Mouse (Mus musculus) liver, embryonic 15.5 days (tissue): ENCODE data around the gene Dhrs13. TPM values are rescaled to one million over a fixed set of nuclear protein-coding genes. Genes with fewer than 3 reads are reported as not detected.

Experiments used
- ATAC-seq: fragments of 200-750 bp; cut with Nextera tagmentation; 2 replicates; pipeline ENCODE4 v1.8.0; 2017; ENCODE audit warnings: moderate number of reproducible peaks, mild to moderate bottlenecking, moderate library complexity; ENCODE audit not compliant: insufficient read depth
- H3K27ac ChIP-seq: fragments of 300-500 bp; sonication (generic); replicated peaks from 2 replicates; pipeline ENCODE4 v1.5.1; 2015; ENCODE audit warnings: mild to moderate bottlenecking, inconsistent platforms
- H3K27me3 ChIP-seq: fragments of 300-500 bp; sonication (generic); 2 replicates; pipeline ENCODE4 v1.6.1; 2015; ENCODE audit warnings: mild to moderate bottlenecking, inconsistent platforms
- H3K36me3 ChIP-seq: fragments of 300-500 bp; sonication (generic); replicated peaks from 2 replicates; pipeline ENCODE4 v1.6.1; 2015; ENCODE audit warnings: moderate library complexity, mild to moderate bottlenecking, inconsistent platforms
- H3K4me1 ChIP-seq: fragments of 300-500 bp; sonication (generic); replicated peaks from 2 replicates; pipeline ENCODE4 v1.6.1; 2015; ENCODE audit warnings: inconsistent platforms
- H3K4me2 ChIP-seq: fragments of 300-500 bp; sonication (generic); 2 replicates; pipeline ENCODE4 v1.6.1; 2015; ENCODE audit warnings: moderate library complexity, mild to moderate bottlenecking, inconsistent platforms
- H3K4me3 ChIP-seq: fragments of 300-500 bp; sonication (generic); replicated peaks from 2 replicates; pipeline ENCODE4 v1.5.1; 2015; ENCODE audit warnings: mild to moderate bottlenecking, inconsistent platforms
- H3K9ac ChIP-seq: fragments of 300-500 bp; sonication (generic); 2 replicates; pipeline ENCODE4 v1.6.1; 2015; ENCODE audit warnings: moderate library complexity, mild to moderate bottlenecking, inconsistent platforms
- H3K9me3 ChIP-seq: fragments of 300-500 bp; sonication (generic); replicated peaks from 2 replicates; pipeline ENCODE4 v1.6.1; 2016; ENCODE audit warnings: inconsistent platforms
- WGBS: fragments of 180-500 bp; shearing (Covaris S2); methylation state at CpG from one replicate; pipeline ENCODE4 v1.1.7; 2015; ENCODE audit warnings: mixed read lengths; ENCODE audit not compliant: insufficient replicate concordance; 5-methylcytosine and 5-hydroxymethylcytosine counted together
- polyA plus RNA-seq: library from polyadenylated mRNA; unstranded; fragments of >200 nt; fragmentation: Nextera tagmentation; extraction: Ambion mirVana; gene quantifications from 2 replicates; pipeline ENCODE4 v1.2.1, GENCODE M21; 2015

The Dhrs13 gene
- 14.9 and 16.3 TPM in 2 replicates for polyA plus RNA-seq

GRCm38 (mm10) chr11:78031947-78032808 is at the start of gene Dhrs13:
Gene Dhrs13 (plus strand): TSS chr11:78032280.
- ATAC-seq: peak; percentile 95
- WGBS: under 1% methylated on average over 96 of the region's 96 CpGs
- Histone ChIP-seq H3K9ac (peak within 1 kb of the TSS; percentile 90), H3K4me3 (peak within 1 kb of the TSS; percentile 85), H3K4me2 (peak within 1 kb of the TSS; percentile 100), H3K27me3 (no peaks in the 10 kb centered on the region), H3K36me3 (peaks cover 58% of the 10 kb centered on the region), H3K9me3 (no peaks in the 10 kb centered on the region), H3K27ac (peak within 1 kb of the TSS; percentile 90), H3K4me1 (peaks cover 70% of the 10 kb centered on the region)

GRCm38 (mm10) chr11:77982441-77982905 is 49.6 kb upstream of the Dhrs13 start, which contains the start of gene Phf12:
Gene Phf12 (plus strand): TSS chr11:77982754.
- no peaks in the 10 kb centered on the region for H3K9me3 ChIP-seq
- under 1% methylated on average over 62 of the region's 62 CpGs for WGBS

DNA sequence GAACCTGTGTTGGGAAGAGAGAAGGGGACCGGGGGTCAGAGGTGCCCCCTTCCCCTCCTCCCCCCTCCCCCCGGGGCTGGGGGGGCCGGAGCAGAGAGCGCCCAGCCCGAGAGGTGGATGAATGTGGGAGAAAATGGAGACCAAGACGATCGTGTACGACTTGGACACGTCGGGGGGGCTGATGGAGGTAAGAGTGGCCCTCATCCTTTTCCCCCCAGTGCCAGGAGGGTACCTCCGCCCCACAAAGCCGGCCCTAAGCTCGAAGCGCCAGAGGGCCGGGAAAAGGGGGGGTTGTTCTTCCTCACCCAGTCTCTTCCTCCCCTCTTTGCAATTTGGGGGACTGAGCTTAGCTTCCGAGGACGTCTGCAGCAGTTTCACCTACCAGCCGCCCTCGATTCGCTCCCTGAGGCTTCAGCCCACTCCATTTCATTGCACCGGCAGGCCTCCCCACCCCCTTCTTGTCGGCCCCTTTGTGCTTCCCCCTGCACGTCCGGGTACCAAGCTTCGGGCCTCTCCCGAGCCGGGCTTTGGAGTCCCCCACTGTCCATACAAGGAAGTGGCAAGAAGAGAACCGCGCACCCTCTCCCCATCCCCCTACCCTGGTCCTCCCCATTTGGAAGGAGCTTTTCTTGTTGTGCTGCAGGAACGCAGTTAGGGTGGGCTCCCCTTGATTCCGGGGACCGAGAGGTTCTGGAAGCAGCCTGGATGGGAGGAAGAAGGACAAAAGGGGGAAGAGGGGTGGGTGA is 48.7 kb upstream of the Dhrs13 start:
- H3K27me3 ChIP-seq: peaks cover 6% of the 10 kb centered on the region; the same call in 1 of the 2 replicates
- peaks cover 29% of the 10 kb centered on the region for H3K36me3 ChIP-seq
- H3K9me3 ChIP-seq: no peaks in the 10 kb centered on the region
- peak overlapping the region; percentile 100 for H3K9ac ChIP-seq
- H3K27ac ChIP-seq: peak overlapping the region; percentile 98
- H3K4me3 ChIP-seq: peak overlapping the region; percentile 100
- peak overlapping the region; percentile 90 for H3K4me2 ChIP-seq
- 1% methylated on average over 28 of the region's 32 CpGs for WGBS
- peaks cover 41% of the 10 kb centered on the region for H3K4me1 ChIP-seq
- no peak for ATAC-seq

More at GRCm38 (mm10) chr11:77982441-77982905, 49.6 kb upstream of the Dhrs13 start, which contains the start of gene Phf12:
- Histone ChIP-seq H3K27me3 (peaks cover 15% of the 10 kb centered on the region), H3K36me3 (peaks cover 21% of the 10 kb centered on the region), H3K9ac (peak within 1 kb of the TSS; percentile 100), H3K4me2 (peak within 1 kb of the TSS; percentile 90), H3K27ac (peak within 1 kb of the TSS; percentile 98), H3K4me3 (peak within 1 kb of the TSS; percentile 100), H3K4me1 (peaks cover 41% of the 10 kb centered on the region)
- peak; percentile 87 for ATAC-seq

GRCm38 (mm10) chr11:77983937-77984835 is 47.9 kb upstream of the Dhrs13 start:
- H3K27me3 ChIP-seq: 0 out of 2 replicates have a peak, but pooled peaks cover under 1% of the 10 kb centered on the region
- H3K4me2 ChIP-seq: peak overlapping the region; percentile 90
- WGBS: under 1% methylated on average over 62 of the region's 63 CpGs
- H3K9me3 ChIP-seq: no peaks in the 10 kb centered on the region
- peaks cover 38% of the 10 kb centered on the region for H3K36me3 ChIP-seq
- H3K27ac ChIP-seq: peak overlapping the region; percentile 98
- H3K4me3 ChIP-seq: peak overlapping the region; percentile 100
- ATAC-seq: no peak; the same call in 1 of the 2 replicates
- peaks cover 41% of the 10 kb centered on the region for H3K4me1 ChIP-seq
- H3K9ac ChIP-seq: peak overlapping the region; percentile 100

DNA sequence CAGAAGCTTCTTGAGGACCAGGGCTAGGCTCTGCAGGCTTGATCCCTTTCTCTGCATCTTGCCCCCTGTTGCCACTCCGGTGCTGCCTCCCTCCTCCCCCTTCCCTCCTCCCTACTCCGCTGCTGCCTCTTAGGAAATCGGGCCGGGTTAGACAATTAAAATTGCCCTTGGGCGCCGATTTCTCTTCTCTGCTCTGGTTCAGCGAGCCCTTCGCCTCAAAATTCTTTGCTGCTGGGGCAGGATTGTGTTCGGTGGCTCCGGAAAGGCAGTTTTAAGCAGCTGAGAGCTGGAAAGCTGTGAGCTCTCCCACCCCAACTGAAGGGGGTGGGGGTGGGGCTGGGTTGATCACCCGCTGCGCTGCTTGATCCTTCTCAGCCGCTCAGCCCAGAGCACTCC is 47.2 kb upstream of the Dhrs13 start:
- WGBS: 1% methylated on average over 13 of the region's 13 CpGs
- H3K4me1 ChIP-seq: peaks cover 41% of the 10 kb centered on the region
- no peak for ATAC-seq

GRCm38 (mm10) chr11:77985541-77986065 is 46.5 kb upstream of the Dhrs13 start:
- Histone ChIP-seq H3K9me3 (no peaks in the 10 kb centered on the region), H3K4me3 (peak overlapping the region; percentile 100), H3K27ac (0 out of 2 replicates have a peak overlapping the region, but pooled peaks have one; percentile 98), H3K27me3 (no peaks in the 10 kb centered on the region), H3K9ac (peak overlapping the region; percentile 100), H3K36me3 (peaks cover 49% of the 10 kb centered on the region), H3K4me1 (peaks cover 33% of the 10 kb centered on the region), H3K4me2 (peak overlapping the region; percentile 90)
- WGBS: 63% methylated on average over 3 of the region's 3 CpGs
- no peak for ATAC-seq

More for the DNA sequence above, 47.2 kb upstream of the Dhrs13 start:
- peak overlapping the region; percentile 90 for H3K4me2 ChIP-seq
- H3K27me3 ChIP-seq: no peaks in the 10 kb centered on the region
- no peaks in the 10 kb centered on the region for H3K9me3 ChIP-seq
- peak overlapping the region; percentile 98 for H3K27ac ChIP-seq
- H3K4me3 ChIP-seq: peak overlapping the region; percentile 100
- H3K9ac ChIP-seq: peak overlapping the region; percentile 100
- peaks cover 42% of the 10 kb centered on the region for H3K36me3 ChIP-seq

DNA sequence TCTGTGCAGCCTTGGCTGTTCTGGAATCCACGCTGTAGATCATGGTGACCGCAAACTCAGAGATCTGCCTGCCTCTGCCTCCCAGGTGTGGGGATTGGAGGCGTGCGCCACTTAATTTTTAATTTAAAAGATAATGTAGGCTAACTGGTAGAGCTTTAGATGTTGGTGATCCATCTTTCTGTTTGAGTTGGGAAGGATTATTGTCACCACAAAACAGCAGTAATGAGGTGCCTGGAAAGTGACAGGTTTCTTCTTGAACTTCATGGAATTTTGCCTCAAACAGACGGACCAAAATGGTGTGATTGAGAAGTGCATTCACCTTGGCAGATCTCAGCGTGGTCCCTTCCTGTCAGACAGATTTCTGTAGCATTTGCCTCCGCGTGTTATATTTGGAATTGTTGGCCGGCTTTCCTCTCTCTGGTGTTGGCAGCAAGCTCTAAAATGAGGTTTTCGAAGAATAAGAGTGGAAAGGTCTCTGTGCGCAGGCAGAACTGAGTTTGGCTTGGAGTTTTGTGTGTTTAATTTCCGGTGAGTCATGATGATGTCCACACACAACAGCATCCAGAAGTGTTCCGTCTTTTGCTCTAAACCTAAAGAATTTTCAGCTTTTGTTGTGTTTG is 42.9 kb upstream of the Dhrs13 start:
- ATAC-seq: no peak
- Histone ChIP-seq H3K4me3 (no peak overlapping the region), H3K4me1 (peaks cover 24% of the 10 kb centered on the region), H3K36me3 (peaks cover 81% of the 10 kb centered on the region), H3K27ac (no peak overlapping the region), H3K9ac (no peak overlapping the region), H3K27me3 (no peaks in the 10 kb centered on the region), H3K9me3 (no peaks in the 10 kb centered on the region), H3K4me2 (no peak overlapping the region)
- WGBS: 88% methylated on average over 13 of the region's 13 CpGs

DNA sequence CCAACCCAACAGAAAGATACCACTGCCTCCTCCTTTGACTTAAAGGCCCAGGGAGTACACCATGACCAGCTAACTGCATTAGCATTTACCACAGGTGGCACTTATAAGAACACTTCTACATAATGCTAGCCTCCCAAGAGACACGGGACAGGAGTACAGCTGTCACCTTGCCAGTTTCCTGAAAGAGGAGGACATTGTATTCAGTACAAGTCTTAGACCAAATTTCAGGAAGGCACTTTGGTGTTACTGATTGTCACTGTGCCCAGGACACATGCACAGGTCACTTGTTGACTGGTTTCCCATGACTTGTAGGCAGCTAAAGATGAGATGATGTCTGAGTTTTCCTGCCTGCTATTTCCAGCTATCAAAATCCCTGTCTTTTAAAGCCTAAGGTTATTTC is 36.5 kb upstream of the Dhrs13 start:
- no peak overlapping the region for H3K4me3 ChIP-seq
- no peaks in the 10 kb centered on the region for H3K27me3 ChIP-seq
- no peaks in the 10 kb centered on the region for H3K9me3 ChIP-seq
- H3K9ac ChIP-seq: no peak overlapping the region
- no peak for ATAC-seq
- no peak overlapping the region for H3K27ac ChIP-seq
- no peak overlapping the region for H3K4me2 ChIP-seq
- peaks cover 70% of the 10 kb centered on the region for H3K36me3 ChIP-seq
- WGBS: 52% methylated on average over 1 of the region's 1 CpGs
- no peaks in the 10 kb centered on the region for H3K4me1 ChIP-seq

DNA sequence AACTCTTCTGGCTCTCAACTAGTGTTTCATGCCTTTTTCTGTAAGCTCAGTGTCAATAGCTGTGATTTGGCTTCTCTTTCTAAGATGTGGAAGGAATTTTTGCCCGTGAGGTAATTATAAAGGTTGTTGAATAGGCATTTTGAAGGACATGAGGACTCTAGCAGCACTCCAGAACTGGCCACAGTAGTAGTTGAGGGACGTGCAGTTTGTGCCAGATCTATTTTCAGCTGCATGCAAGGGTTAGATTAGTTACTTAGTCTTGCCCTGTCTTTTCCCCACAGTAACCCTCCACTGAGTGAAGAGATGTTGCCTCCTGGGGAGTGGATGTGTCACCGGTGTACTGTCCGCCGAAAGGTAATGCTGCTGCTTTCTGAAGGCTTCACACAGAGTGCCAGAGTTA is 25.6 kb upstream of the Dhrs13 start:
- ATAC-seq: no peak
- WGBS: 86% methylated on average over 5 of the region's 5 CpGs
- Histone ChIP-seq H3K4me2 (no peak overlapping the region), H3K4me1 (peaks cover 23% of the 10 kb centered on the region; the same call in 1 of the 2 replicates), H3K36me3 (peaks cover 74% of the 10 kb centered on the region), H3K27ac (no peak overlapping the region), H3K4me3 (no peak overlapping the region), H3K9me3 (no peaks in the 10 kb centered on the region), H3K27me3 (no peaks in the 10 kb centered on the region), H3K9ac (no peak overlapping the region)
